Mouse (Mus musculus) B cell, adult 2 months (primary cell): ENCODE results near the gene Cbr4.

ENCODE experiments used
- DNase-seq, 2 experiments: peaks; one replicate each; pipeline ENCODE4 v3.0.0; 2022

The Cbr4 gene

DNA sequence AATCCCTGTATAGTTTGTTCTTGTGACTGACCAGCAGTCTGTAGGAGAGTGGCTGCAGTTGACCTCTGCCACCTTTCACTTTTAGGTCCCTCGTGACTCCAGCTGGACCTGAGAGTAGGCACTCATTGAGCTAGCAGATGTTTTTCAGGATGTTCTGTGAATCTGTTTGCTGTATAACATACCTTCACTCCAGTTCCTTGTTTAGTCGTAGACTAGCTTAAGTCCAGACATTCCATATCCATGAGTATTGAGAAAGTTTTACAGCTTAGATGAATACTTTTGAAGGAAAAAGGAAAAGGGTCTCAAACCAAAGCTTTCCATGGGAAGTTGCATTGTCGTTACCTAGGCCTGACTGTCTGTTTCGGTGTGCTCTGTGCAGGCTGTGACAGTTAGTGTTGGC, 9.6 kb downstream of the Cbr4 start:
- no peak for DNase-seq

DNA sequence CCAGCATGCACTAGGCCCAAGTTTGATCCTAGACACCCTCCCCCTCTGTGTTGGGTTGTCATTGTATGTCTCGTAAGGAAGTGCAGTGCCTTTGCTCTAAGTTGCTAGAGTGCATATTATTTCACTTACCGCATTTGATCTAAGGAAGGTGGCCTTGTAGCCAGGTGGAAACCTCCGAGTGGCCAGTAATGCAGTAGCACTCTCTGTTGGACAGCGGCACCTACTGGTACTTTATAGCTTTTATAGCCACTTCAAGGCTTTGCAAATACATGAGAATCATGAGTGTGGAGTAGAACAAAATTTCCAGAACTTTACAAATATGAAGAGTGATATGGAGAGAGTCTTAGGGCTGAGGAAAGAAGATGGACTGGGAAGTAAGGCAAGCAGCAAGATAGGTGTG, 11.5 kb downstream of the Cbr4 start:
- no peak for DNase-seq

DNA sequence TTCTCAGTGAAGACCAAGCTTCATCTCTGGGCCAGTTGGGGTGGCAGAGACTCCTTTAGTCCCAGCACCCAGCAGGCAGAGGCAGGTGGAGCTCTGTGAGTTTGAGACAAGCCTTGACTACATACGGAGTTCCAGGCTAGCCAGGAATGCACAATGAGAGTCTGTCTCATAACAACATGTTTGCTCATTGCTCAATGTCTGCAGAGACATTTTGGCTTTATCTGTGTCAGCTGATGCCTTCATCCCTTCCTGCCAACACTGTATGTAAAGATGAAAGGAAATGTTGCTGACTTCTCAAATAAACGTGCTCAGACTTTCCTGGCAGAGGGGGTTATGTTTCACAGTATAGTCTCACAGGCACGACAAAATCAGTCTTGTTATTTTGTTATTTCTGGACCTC, 13.4 kb downstream of the Cbr4 start:
- no peak for DNase-seq

DNA sequence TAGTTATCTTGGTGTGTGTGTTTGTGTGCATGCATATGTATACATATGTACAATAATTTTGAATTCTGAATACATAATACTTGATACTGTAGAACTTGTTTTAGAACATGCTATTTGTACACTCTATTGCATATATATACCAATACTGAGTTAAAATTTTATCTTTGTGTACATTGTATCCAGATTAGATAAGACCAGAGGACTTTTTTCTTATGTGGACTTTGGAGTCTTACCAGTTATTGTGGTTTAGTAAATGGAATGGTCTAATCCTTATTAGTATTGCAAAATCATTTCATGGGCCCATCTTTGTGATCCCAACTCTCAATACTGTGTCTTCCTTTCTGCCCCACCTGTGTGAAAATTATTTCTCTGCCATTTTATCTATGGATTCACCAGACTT, 14.7 kb downstream of the Cbr4 start:
- no peak for DNase-seq

DNA sequence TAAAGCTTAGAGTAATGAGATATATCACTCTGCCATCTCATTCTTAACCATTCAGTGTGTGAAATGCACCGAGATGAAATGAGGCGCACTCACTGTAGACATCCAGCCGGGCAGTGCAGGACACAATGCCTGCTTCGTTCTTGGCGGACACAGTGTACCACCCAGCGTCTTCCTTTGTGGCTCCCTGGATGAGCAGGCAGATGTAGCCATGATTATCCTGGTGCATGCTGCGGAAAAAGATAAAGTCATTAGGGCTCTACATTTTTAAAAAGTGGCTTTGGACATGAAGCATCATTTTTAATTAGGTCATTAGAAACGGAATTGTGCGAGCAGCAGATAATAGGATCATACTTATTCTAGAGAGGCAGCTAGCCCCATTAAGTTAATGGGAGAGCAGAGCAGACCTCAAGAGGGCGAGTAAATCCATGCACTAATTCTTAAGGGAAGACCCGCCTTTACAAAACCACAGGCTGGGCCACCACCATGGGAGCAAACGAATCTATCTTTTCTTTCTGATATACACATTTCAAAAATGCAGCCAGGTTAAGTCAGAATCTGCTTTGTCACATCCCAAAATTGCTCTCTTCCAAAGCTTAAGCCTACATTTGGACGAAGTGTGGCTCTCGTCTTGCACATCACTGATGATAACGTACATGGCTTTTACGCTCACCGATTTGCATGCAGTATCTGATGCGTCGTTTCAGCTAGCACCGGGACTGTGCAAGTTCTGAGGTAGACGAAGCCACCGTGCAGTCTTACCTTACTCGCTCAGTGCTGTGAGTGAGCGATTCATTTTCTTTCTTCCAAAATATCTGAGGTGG, 27.8 kb downstream of the Cbr4 start:
- DNase-seq, result no peak

DNA sequence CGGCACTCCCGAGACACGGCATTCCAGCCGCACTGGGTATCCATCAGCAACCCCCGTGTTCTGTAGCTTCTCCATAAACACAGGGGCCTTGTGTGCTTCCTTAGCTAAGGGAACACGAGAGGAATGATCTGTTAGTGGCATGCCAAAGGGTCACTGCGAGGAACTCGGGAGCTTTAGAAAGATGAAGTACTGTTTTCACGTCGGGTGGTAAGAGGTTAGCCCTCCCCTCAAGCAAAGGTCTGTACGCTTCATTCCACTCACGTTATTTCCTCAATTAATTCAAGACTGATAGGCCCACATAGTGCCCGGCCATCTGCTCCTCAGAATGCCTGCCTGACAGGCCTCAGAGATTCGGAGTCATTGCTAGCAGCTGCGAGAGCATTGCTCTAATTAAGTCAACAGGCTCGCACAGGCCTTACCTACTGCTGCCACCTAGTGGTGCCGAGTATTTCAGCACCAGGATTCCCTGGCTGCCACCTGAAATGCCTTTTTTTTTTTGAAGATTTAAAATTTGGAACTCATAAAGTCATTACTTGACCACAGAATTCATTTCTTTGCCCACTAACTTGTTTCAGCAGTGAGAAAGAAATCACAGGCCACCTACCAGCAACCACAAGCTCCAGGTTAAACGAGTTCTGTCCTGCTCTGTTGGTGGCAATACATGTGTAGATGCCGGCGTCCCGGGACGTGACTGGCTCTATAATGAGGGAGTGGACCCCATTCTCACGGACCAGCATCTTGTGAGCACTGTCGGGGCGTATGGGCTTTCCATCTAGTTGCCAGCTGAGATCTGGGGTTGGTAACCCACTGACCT, 28.6 kb downstream of the Cbr4 start:
- DNase-seq, result peak; percentile 79 to 80

DNA sequence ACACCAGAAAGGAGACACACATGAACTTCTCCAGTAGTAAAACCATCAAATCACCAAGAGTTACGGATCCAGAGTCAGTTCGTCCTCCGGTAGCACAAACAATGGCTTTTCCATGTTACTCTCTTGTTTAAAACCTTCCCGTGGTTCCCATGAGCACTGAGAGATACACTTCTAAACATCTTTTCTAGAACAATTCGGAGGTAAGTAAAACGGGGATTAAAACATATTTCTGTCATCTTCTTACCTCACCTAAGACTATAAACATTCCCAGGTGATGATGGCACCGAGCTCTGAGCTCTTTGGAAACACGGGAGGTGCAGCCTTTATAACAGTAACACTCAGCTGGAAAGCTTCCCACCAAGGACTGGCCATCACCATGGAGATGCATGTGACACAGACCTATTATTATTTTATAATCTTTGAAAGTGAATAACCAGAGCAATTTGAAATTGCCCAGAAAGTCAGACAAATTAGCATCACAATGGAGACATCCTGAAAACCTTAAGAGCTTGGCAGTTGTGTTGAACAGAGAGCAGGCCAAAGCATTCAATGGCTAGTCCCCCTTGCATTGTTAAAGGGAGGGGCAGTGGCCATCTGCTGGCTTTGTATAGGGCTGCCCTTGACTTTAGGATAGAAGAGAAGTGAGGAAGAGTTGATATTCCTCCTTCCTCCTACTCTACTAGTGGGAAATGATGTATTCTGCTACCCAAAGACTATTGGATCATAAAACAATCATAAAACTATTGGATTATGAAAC, 29.4 kb downstream of the Cbr4 start:
- DNase-seq, result no peak

DNA sequence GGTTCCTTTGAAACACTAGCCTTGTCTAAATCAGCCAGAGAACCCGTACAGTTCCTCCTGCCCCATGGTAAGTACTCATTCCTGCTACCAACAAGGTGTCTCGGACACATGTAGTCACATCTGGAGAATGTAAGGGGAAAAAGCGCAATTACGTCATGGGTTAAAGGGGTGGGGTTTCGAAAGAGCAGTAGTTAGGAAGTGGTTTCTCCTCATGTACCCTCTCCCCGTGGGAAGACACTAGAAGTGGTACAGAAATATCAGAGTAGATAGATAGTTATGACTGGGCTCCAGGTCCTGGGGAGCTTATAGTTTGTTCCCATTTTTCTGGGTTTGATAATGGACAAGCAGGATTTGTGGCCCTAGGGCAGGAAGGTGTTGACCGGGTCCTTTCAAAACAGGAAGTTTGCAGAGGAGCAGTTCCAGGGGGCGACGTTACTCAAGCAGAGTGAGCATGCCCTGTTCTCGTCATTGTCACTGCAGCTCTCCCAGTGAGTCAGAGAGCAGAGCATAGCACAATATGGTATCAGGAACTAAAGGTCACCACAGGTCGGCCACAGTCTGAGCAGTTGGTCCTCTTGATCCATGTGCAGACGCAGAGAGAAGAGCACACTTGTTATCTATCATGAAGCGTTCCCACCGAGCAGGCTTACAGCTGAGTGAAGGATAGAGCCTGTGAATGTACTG, 30.1 kb downstream of the Cbr4 start:
- DNase-seq, result no peak

DNA sequence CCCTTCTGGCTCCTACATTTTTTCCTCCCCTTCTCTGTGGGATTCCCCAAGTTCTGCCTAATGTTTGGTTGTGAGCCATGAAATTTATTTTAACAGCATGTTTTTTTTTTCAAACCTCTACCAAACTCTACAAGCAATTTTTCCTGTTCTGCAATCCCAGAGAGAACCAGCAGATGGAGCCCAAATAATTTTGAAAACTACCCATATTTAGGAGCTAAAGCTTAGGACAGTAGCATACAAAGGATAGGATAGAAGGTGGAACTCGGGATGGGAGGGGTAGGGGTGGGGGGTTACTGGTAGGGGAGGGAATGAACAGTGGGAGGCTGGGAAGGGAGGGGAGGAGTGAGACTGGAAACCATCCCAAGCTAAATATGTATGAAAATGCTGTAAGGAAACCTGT, 34.6 kb downstream of the Cbr4 start:
- peak; percentile 21 to 30 for DNase-seq

DNA sequence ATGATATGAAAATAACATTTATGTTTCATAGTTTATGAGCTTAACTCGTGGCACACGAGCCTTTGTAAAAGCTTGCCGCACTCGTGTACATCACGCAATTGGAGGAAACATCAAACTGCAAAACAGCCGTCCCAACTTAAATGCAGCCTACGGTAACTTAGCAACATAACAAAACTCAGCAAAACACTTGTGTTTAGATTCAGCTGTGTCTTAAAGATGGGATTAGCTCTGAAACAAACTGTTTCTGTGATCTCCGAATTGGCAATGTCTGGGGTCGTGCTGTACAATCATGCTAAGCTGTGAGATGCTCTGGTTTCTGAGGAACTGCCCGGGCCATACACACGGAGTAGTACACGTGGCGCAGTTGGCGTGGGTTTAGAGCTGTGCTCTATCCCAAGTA, 39.5 kb downstream of the Cbr4 start:
- no peak for DNase-seq

DNA sequence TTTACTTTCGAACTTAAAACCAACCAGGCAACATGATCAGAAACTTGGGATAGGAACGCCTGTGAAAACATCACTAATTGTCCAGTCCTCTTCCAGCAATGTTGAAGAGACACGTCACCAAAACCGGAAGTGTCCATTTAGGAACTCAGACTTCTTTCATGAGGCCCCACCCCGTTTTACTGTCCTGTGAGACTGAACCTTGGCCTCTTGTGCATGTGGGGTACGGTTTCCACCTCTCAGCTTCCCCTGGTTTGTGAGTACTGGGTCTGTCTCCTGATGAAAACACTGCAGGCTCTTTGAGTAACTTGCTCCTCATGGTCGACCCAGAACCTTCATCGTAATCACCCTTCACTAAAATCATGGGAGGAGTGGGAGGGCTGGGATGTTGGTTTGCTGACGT, 40.7 kb downstream of the Cbr4 start:
- no peak for DNase-seq

DNA sequence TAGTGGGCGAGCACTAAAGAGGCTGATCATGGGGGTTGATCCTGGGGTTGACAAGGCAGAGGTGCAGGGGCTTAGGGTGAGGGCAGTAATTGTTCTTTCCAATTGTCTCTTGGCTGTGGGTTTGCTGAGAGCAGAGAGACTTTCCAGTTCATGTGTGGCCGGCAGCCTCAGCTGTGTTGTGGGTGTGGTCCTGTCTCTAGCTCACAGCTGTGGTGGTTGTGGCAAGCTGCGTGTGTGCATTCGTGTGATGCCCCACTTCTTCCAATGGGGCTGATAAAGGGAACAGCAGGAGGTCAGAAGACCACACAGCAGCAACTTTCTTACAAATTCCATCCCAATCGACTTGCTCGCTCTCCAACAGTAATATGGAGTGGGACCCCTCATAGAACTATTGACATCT, 41.1 kb downstream of the Cbr4 start:
- DNase-seq, result no peak

DNA sequence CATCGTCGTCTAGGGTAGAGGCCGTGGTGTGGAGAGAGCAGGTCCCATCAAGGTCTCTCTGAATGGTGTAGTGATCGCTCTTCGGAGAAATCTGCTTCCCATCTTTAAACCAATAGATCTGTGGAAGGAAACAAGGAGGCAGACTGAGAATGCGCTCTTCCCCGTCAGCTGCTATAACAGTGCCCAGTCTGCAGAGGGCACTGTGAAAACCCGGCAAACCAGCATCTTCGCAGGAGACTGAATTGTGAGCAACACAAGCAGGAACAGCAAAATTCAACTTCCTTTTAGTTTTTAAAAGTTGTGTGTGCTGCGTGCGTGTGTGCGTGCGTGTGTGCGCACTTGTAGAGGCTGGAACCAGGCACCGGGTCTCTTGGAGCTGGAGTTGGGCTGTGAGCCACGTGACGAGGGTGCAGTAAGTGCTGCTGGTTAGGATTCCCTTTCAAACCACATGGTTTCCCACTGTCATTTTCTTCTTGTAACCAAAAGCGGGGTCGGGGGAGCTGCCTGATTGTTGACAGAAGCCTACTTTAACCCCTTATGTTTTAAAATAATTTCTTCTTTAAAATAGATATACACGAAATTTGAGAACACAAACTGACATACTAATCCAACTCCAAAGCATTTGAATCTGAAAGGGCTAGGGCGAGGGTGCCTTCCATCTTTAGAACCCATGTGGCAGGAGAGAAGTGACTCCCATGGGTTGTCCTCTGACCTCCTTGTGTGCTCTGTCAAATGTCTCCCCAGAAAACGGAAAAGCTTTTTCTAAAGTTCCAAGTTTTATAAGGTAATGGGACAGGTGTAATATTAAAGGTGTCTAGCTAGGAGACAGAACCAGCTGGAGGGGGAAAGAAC, 44.6 kb downstream of the Cbr4 start:
- no peak for DNase-seq

DNA sequence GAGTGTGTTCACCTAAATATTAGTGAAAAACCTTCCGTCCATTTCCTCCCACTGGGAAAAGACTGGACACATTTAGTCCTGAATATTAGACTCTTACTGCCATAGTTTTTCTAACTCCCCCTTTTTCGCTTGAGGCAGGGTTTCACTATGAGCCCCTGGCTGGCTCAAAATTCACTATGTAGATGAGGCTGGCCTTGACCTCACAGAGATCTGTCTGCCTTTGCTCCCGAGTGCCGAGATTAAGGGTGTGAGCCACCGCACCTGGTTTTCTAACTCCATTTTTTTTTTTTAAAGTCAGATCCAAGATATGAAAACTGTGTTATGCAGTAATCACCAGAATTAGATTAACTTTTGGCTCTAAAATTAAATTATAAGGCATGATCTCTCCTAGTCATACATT, 45.3 kb downstream of the Cbr4 start:
- no peak for DNase-seq

DNA sequence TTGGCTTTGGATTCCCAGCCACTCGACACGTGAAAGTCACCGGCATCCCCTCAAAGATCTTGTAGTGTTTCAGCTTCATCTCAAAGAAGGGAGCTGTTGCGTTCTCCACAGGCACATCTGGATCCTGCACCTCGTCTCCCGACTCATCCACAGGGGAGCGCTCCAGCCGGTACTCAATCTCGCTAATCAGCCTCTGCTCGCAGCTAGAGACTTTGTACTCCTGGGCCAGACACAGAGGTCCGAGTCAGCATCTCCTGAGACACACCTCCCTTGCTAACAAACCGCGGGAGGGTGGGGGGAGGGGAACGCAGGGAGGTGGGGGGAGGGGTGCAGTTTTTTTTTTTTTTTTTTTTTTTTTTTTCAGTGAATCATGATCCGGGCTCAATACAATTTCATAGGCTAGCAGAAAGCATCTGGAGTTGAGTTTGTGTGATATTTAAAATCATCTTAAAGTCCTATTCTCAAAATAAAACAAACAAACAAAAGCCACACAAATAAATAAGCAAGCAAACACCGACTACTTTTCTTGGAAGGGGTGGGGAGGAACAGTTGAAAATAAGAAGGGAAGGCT, 45.9 kb downstream of the Cbr4 start:
- DNase-seq, result no peak

DNA sequence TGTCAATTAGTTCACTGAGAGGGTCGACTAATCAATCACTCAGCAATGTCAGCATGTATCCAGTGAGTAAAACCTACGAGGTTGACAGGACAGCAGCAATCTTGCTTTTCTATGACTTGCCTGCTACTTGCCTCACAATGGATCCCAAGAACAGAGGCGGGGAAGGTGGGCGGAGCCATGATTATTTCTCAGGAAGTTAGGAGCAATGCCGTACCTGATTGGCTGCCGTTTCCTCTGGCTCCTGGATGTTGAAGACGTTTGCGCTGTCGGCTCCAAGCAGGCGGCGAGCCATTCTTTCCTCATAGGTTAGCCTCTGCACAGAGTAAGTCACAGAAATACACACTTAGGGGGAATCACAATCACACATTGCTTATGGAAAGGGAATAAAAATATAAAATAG, 47.9 kb downstream of the Cbr4 start:
- DNase-seq, result no peak

DNA sequence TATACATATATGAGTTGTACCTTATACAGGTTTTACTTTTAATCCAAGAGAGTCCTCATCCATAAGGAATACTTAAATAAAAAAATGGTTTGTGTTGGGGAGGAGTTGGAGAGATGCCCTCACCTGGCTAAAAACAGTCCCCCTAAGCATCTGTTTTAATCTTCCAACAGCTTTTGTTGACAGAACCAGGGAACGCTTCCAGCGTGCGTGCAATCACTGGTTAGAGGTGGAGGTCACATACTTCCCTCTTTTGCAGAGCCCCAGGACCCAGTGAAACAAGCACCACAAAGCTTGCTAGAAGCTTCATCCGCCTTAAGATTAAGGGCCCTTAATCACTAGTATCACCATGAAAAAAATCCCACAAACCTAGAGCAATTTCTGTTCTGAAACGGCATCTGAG, 49.9 kb downstream of the Cbr4 start:
- no peak for DNase-seq

DNA sequence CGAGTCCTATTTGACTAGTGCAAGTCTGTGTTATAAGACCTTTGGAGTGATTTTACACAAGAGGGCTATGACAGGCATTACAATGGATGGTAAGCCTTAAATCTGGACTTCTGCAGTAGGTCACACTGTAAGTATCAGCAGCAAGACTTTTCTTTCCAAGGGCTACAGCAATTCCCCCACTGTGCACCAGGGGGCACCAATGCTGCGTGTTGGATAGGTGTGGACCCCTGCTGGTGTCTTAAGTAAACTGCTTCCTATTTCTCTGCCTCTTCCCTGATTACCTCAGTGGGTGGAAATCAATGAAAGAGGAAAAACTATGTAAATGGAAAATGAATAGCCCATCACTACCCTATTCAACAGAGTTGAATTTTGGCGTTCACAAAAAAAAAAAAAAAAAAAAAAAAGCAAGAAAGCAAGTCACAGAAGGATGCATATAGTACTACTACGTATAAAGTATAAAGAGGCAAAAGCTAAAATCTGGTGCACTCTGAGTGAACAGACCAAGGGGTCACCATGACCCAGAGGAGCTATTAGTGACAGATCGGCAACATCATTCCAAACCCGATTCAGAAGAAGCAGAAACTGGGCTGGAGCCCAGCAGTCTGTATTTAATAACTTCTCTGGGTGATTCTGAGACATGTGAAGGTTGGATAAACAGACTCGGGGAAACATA, 52.4 kb downstream of the Cbr4 start:
- peak; percentile 81 to 83 for DNase-seq

DNA sequence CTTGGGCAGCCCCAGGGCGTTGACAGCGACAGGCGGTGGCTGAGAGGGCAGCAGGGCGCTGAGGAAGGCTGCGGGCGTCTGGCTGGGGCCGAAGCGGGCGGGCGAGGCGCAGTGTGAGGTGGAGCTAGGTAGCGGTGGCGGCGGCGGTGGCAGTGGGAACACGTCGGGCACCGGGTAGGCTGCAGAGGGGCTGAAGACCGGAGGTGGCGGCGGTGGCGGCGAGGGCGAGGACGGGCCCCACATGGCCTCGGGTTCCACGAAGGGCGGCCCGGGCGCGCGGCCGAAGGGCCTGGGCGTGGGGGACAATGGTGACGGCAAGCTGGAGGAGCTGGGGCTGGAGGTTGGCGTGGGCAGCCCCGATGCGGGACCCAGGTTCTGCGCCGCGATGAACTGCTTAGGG, 62.1 kb downstream of the Cbr4 start:
- DNase-seq, result no peak

DNA sequence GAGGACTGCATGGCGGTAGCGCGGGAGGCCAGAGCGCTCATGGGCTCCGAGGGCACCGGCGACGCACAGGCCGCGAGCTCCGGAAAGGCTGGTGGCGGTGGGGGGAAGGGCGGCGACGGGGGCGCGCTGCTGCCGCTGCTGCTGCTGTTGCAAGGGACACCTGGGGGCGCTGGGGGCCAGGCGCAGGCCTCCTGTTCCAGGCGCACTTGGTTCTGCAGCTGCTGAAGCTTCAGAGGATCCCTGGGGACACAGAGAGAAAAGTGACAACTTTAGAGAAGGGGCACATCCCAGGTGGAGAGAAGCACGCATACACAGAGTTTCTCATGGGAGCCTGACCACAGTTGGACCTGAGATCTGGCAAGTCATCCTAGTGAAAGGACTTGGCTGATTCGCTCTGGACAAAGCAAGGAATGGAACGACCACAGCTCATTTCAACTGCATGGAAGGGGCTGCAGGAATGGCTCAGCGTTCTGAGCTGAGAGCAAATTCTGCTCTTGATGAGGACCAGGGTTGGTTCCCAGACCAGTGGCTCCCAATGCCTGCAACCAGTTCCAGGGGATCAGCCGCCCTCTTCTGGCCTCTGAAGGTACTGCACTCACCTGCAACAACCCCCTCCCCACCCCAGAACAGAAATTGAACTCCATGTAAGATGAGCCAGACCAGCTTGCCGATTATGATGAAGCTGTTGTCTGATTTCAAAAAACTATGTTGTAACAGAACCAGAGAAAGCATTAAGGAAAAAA, 62.6 kb downstream of the Cbr4 start:
- DNase-seq, result no peak
